Mouse (Mus musculus): Measurements from ENCODE around the gene Exosc10. TPM values are rescaled to one million over a fixed set of nuclear protein-coding genes. Genes with fewer than 3 reads are reported as not detected.

Gene Exosc10
- polyA plus RNA-seq, 1 experiment from 2014 or later: 69.3 TPM

DNA sequence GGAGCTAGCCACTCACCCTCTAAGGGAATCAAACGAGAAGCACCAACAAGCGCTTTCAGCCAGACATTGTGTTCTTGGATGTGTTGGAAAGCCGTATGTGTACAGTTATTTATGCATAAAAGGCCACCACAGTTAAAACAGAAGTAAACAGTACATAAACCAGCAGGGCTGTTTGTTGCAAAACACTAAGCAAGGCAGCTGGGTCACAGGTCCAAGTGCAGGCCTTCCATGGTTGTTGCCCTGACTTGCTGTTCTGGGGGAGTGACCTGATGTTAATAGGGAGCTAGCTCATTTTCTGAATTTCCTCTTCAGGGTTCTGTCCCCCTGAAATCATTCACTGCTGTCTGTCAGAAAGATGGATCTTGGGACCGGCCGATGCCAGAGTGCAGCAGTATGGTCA lies 51.6 kb downstream of the Exosc10 start:
- H3K4me3 ChIP-seq (ENCODE audit: low read length): no peak overlapping the region
- H3K4me2 ChIP-seq (ENCODE audit: low read depth, low read length): no peak overlapping the region
- no peak overlapping the region for H3K27ac ChIP-seq (ENCODE audit: low read length)
- 87% methylated on average over 5 of the region's 5 CpGs for WGBS
- no peaks in the 10 kb centered on the region for H3K27me3 ChIP-seq (ENCODE audit: control insufficient read depth, insufficient read depth, low read length)
- no peak overlapping the region for H3K9ac ChIP-seq (ENCODE audit: low read length)
- peaks cover 12% of the 10 kb centered on the region; the same call in 1 of the 2 replicates for H3K4me1 ChIP-seq (ENCODE audit: control insufficient read depth, insufficient read depth, low read length)
- no peak for ATAC-seq (replicated peaks; ENCODE audit: extremely low read depth, insufficient read depth, low FRiP score)
- H3K36me3 ChIP-seq (ENCODE audit: control insufficient read depth, insufficient read depth): peaks cover 11% of the 10 kb centered on the region
- H3K9me3 ChIP-seq (replicated peaks; ENCODE audit: control insufficient read depth, low read length): no peaks in the 10 kb centered on the region

GRCm38 (mm10) chr4:148610631-148611364 lies 52.6 kb downstream of the Exosc10 start:
- 53% methylated on average over 5 of the region's 5 CpGs for WGBS
- no peak overlapping the region for H3K4me3 ChIP-seq (ENCODE audit: low read length)
- H3K27me3 ChIP-seq (ENCODE audit: control insufficient read depth, insufficient read depth, low read length): no peaks in the 10 kb centered on the region
- H3K9me3 ChIP-seq (replicated peaks; ENCODE audit: control insufficient read depth, low read length): no peaks in the 10 kb centered on the region
- H3K9ac ChIP-seq (ENCODE audit: low read length): no peak overlapping the region
- peaks cover 20% of the 10 kb centered on the region for H3K36me3 ChIP-seq (ENCODE audit: control insufficient read depth, insufficient read depth)
- no peak overlapping the region for H3K27ac ChIP-seq (ENCODE audit: low read length)
- ATAC-seq (replicated peaks; ENCODE audit: extremely low read depth, insufficient read depth, low FRiP score): no peak
- H3K4me1 ChIP-seq (ENCODE audit: control insufficient read depth, insufficient read depth, low read length): peaks cover 12% of the 10 kb centered on the region; the same call in 1 of the 2 replicates
- H3K4me2 ChIP-seq (ENCODE audit: low read depth, low read length): no peak overlapping the region

DNA sequence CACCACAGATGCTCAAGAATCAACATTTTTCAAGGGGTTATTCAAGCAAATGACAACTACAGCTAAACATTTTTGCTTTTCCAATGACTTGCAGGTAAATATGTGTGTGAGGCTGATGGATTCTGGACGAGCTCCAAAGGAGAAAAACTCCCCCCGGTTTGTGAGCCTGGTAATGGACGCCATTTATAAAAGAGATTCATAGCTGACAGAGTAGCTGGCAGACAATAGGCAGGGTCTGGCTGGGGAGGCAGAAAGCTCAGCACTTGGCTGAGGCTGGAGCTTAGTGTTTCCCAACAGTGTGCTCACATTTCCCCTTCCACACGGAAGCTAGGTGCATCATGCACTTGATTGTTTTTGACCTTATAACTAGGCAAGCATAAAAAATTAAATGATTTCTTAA lies 54.3 kb downstream of the Exosc10 start:
- Histone ChIP-seq H3K27me3 (ENCODE audit: control insufficient read depth, insufficient read depth, low read length) (no peaks in the 10 kb centered on the region), H3K9me3 (replicated peaks; ENCODE audit: control insufficient read depth, low read length) (no peaks in the 10 kb centered on the region), H3K36me3 (ENCODE audit: control insufficient read depth, insufficient read depth) (peaks cover 28% of the 10 kb centered on the region), H3K27ac (ENCODE audit: low read length) (no peak overlapping the region), H3K9ac (ENCODE audit: low read length) (no peak overlapping the region), H3K4me3 (ENCODE audit: low read length) (no peak overlapping the region), H3K4me1 (ENCODE audit: control insufficient read depth, insufficient read depth, low read length) (peaks cover 12% of the 10 kb centered on the region; the same call in 1 of the 2 replicates), H3K4me2 (ENCODE audit: low read depth, low read length) (no peak overlapping the region)
- 56% methylated on average over 4 of the region's 4 CpGs for WGBS
- ATAC-seq (replicated peaks; ENCODE audit: extremely low read depth, insufficient read depth, low FRiP score): no peak

GRCm38 (mm10) chr4:148613738-148614137 lies 55.5 kb downstream of the Exosc10 start:
- no peak overlapping the region for H3K4me3 ChIP-seq (ENCODE audit: low read length)
- no peaks in the 10 kb centered on the region for H3K27me3 ChIP-seq (ENCODE audit: control insufficient read depth, insufficient read depth, low read length)
- no peaks in the 10 kb centered on the region for H3K9me3 ChIP-seq (replicated peaks; ENCODE audit: control insufficient read depth, low read length)
- peaks cover 34% of the 10 kb centered on the region for H3K36me3 ChIP-seq (ENCODE audit: control insufficient read depth, insufficient read depth)
- WGBS: 84% methylated on average over 9 of the region's 9 CpGs
- no peak overlapping the region for H3K4me2 ChIP-seq (ENCODE audit: low read depth, low read length)
- H3K4me1 ChIP-seq (ENCODE audit: control insufficient read depth, insufficient read depth, low read length): 0 out of 2 replicates have a peak, but pooled peaks cover 5% of the 10 kb centered on the region
- no peak overlapping the region for H3K9ac ChIP-seq (ENCODE audit: low read length)
- H3K27ac ChIP-seq (ENCODE audit: low read length): no peak overlapping the region
- no peak for ATAC-seq (replicated peaks; ENCODE audit: extremely low read depth, insufficient read depth, low FRiP score)

DNA sequence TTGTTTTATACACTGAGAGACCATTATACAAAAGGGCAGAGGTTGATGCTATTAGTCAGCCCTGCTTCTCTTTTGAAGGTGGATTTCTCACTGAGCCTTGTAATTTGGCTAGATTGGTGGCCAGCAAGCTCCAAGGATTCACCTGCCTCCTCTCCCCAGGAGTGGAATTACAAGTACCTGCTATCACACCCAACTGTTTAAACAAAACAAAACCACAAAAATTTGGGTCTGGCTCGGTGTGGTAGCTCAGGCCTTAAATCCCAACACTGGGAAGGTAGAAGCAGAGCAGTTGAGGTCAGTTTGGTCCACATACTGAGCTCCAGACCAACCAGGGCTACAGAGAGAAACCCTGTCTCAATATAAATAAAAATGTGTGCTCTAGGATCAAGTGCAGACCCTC lies 61.6 kb downstream of the Exosc10 start:
- peaks cover 13% of the 10 kb centered on the region for H3K4me1 ChIP-seq (ENCODE audit: control insufficient read depth, insufficient read depth, low read length)
- H3K27ac ChIP-seq (ENCODE audit: low read length): no peak overlapping the region
- 94% methylated on average over 1 of the region's 1 CpGs for WGBS
- H3K9ac ChIP-seq (ENCODE audit: low read length): no peak overlapping the region
- H3K27me3 ChIP-seq (ENCODE audit: control insufficient read depth, insufficient read depth, low read length): no peaks in the 10 kb centered on the region
- H3K36me3 ChIP-seq (ENCODE audit: control insufficient read depth, insufficient read depth): peaks cover 79% of the 10 kb centered on the region
- H3K4me3 ChIP-seq (ENCODE audit: low read length): no peak overlapping the region
- H3K4me2 ChIP-seq (ENCODE audit: low read depth, low read length): no peak overlapping the region
- no peaks in the 10 kb centered on the region for H3K9me3 ChIP-seq (replicated peaks; ENCODE audit: control insufficient read depth, low read length)
- no peak for ATAC-seq (replicated peaks; ENCODE audit: extremely low read depth, insufficient read depth, low FRiP score)

- ATAC-seq (replicated peaks; ENCODE audit: extremely low read depth, insufficient read depth, low FRiP score): no peak
- WGBS: 97% methylated on average over 1 of the region's 1 CpGs
- H3K9ac ChIP-seq (ENCODE audit: low read length): no peak overlapping the region
- no peak overlapping the region for H3K4me2 ChIP-seq (ENCODE audit: low read depth, low read length)
- H3K4me1 ChIP-seq (ENCODE audit: control insufficient read depth, insufficient read depth, low read length): peaks cover 18% of the 10 kb centered on the region
- peaks cover 74% of the 10 kb centered on the region for H3K36me3 ChIP-seq (ENCODE audit: control insufficient read depth, insufficient read depth)
- H3K9me3 ChIP-seq (replicated peaks; ENCODE audit: control insufficient read depth, low read length): no peaks in the 10 kb centered on the region
- no peak overlapping the region for H3K27ac ChIP-seq (ENCODE audit: low read length)
- no peaks in the 10 kb centered on the region for H3K27me3 ChIP-seq (ENCODE audit: control insufficient read depth, insufficient read depth, low read length)
- no peak overlapping the region for H3K4me3 ChIP-seq (ENCODE audit: low read length)
Measured at GRCm38 (mm10) chr4:148620718-148621117, 62.5 kb downstream of the Exosc10 start.

GRCm38 (mm10) chr4:148622485-148622884 lies 64.3 kb downstream of the Exosc10 start:
- no peak for ATAC-seq (replicated peaks; ENCODE audit: extremely low read depth, insufficient read depth, low FRiP score)
- Histone ChIP-seq H3K36me3 (ENCODE audit: control insufficient read depth, insufficient read depth) (peaks cover 65% of the 10 kb centered on the region), H3K4me3 (ENCODE audit: low read length) (no peak overlapping the region), H3K4me1 (ENCODE audit: control insufficient read depth, insufficient read depth, low read length) (peaks cover 22% of the 10 kb centered on the region), H3K27ac (ENCODE audit: low read length) (no peak overlapping the region), H3K9me3 (replicated peaks; ENCODE audit: control insufficient read depth, low read length) (no peaks in the 10 kb centered on the region), H3K4me2 (ENCODE audit: low read depth, low read length) (no peak overlapping the region), H3K27me3 (ENCODE audit: control insufficient read depth, insufficient read depth, low read length) (no peaks in the 10 kb centered on the region), H3K9ac (ENCODE audit: low read length) (no peak overlapping the region)
- WGBS: 94% methylated on average over 4 of the region's 4 CpGs

GRCm38 (mm10) chr4:148623609-148624008 lies 65.4 kb downstream of the Exosc10 start:
- H3K4me3 ChIP-seq (ENCODE audit: low read length): no peak overlapping the region

DNA sequence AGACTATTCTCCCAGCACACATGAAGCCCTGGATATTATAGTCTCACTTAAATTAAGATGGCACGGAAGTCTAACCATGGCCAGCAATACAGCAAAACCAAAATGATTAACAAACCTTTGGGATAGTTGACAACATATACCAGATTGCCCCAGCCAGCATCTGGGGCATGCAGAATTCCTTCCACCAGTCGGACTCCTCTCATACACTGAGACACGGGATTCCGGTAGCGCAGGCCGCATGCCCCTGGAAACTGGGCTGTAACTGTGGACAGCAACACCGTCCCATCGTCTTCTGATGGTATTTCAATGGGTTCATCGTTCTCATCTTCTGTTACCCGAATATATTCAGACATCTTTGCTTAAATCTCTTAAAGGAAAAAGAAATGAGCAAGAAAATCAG lies 66.8 kb downstream of the Exosc10 start:
- ATAC-seq (replicated peaks; ENCODE audit: extremely low read depth, insufficient read depth, low FRiP score): no peak
- no peaks in the 10 kb centered on the region for H3K27me3 ChIP-seq (ENCODE audit: control insufficient read depth, insufficient read depth, low read length)
- H3K4me3 ChIP-seq (ENCODE audit: low read length): peak overlapping the region; percentile 99
- no peaks in the 10 kb centered on the region for H3K9me3 ChIP-seq (replicated peaks; ENCODE audit: control insufficient read depth, low read length)
- H3K27ac ChIP-seq (ENCODE audit: low read length): no peak overlapping the region
- H3K9ac ChIP-seq (ENCODE audit: low read length): no peak overlapping the region
- peaks cover 23% of the 10 kb centered on the region for H3K4me1 ChIP-seq (ENCODE audit: control insufficient read depth, insufficient read depth, low read length)
- peaks cover 47% of the 10 kb centered on the region for H3K36me3 ChIP-seq (ENCODE audit: control insufficient read depth, insufficient read depth)
- 71% methylated on average over 10 of the region's 10 CpGs for WGBS
- peak overlapping the region; percentile 74 for H3K4me2 ChIP-seq (ENCODE audit: low read depth, low read length)

More at GRCm38 (mm10) chr4:148623609-148624008, 65.4 kb downstream of the Exosc10 start:
- Histone ChIP-seq H3K4me2 (ENCODE audit: low read depth, low read length) (no peak overlapping the region), H3K27me3 (ENCODE audit: control insufficient read depth, insufficient read depth, low read length) (no peaks in the 10 kb centered on the region), H3K9ac (ENCODE audit: low read length) (no peak overlapping the region), H3K36me3 (ENCODE audit: control insufficient read depth, insufficient read depth) (peaks cover 61% of the 10 kb centered on the region), H3K27ac (ENCODE audit: low read length) (no peak overlapping the region), H3K4me1 (ENCODE audit: control insufficient read depth, insufficient read depth, low read length) (peaks cover 23% of the 10 kb centered on the region), H3K9me3 (replicated peaks; ENCODE audit: control insufficient read depth, low read length) (no peaks in the 10 kb centered on the region)
- no peak for ATAC-seq (replicated peaks; ENCODE audit: extremely low read depth, insufficient read depth, low FRiP score)
- WGBS: 81% methylated on average over 4 of the region's 4 CpGs

Measured in heart, embryonic 16.5 days (tissue).